Mouse (Mus musculus) heart, embryonic 16.5 days (tissue): ENCODE measurements at regions not wholly inside any gene's neighbourhood (a gene's known extent, or its start where the extent isn't known, plus 50 kb on each side); places are given as distances from the start of the nearest gene placed in this dataset.

ENCODE experiments used
- ATAC-seq: fragments of 200-750 bp; cut with Nextera tagmentation; replicated peaks from 2 replicates; pipeline ENCODE4 v1.8.0; 2017; ENCODE audit warnings: moderate number of reproducible peaks; ENCODE audit not compliant: insufficient read depth, low FRiP score; ENCODE audit errors: extremely low read depth
- H3K27ac ChIP-seq: fragments of 300-500 bp; sonication (generic); 2 replicates; pipeline ENCODE4 v1.5.1; 2014; ENCODE audit warnings: mild to moderate bottlenecking, low read length, control low read depth, moderate library complexity
- H3K27me3 ChIP-seq: fragments of 300-500 bp; sonication (generic); 2 replicates; pipeline ENCODE4 v1.6.1; 2014; ENCODE audit warnings: low read length, mixed read lengths; ENCODE audit not compliant: control insufficient read depth, insufficient read depth
- H3K36me3 ChIP-seq: fragments of 300-500 bp; sonication (generic); 2 replicates; pipeline ENCODE4 v1.6.1; 2014; ENCODE audit not compliant: control insufficient read depth, insufficient read depth
- H3K4me1 ChIP-seq: fragments of 300-500 bp; sonication (generic); 2 replicates; pipeline ENCODE4 v1.6.1; 2014; ENCODE audit warnings: low read length, mixed read lengths; ENCODE audit not compliant: control insufficient read depth, insufficient read depth
- H3K4me2 ChIP-seq: fragments of 300-500 bp; sonication (generic); 2 replicates; pipeline ENCODE4 v1.6.1; 2014; ENCODE audit warnings: low read depth, mild to moderate bottlenecking, control low read depth, low read length
- H3K4me3 ChIP-seq: fragments of 300-500 bp; sonication (generic); 2 replicates; pipeline ENCODE4 v1.5.1; 2014; ENCODE audit warnings: mild to moderate bottlenecking, control low read depth, low read length
- H3K9ac ChIP-seq: fragments of 300-500 bp; sonication (generic); 2 replicates; pipeline ENCODE4 v1.6.1; 2014; ENCODE audit warnings: low read length, control low read depth
- H3K9me3 ChIP-seq: fragments of 300-500 bp; sonication (generic); replicated peaks from 2 replicates; pipeline ENCODE4 v1.6.1; 2016; ENCODE audit warnings: low read length; ENCODE audit not compliant: control insufficient read depth
- WGBS: fragments of 180-500 bp; shearing (Covaris S2); extraction: QIAGEN DNeasy Blood & Tissue Kit; methylation state at CpG from one replicate; pipeline ENCODE4 v1.1.7; 2014; 5-methylcytosine and 5-hydroxymethylcytosine counted together

DNA sequence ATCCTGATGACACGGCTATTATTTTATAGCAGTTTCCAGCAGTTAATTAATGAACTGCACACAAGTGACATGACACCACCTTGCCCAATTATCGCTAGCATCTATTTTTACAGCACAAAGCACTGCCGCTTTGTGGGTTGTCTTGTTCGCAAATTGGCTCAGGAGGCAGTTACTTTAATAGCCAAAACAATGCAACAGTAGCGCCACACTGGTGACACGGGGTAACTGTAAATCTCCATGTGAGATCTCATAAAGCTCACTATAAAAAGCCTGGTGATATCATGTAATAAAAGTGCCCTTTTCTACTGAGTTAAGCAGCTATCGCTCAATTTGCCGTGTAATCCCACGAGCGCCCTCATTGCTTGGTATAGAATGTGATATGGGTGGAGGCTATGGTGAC is 715.4 kb upstream of the Adgrl2 start:
- no peak overlapping the region for H3K4me2 ChIP-seq

DNA sequence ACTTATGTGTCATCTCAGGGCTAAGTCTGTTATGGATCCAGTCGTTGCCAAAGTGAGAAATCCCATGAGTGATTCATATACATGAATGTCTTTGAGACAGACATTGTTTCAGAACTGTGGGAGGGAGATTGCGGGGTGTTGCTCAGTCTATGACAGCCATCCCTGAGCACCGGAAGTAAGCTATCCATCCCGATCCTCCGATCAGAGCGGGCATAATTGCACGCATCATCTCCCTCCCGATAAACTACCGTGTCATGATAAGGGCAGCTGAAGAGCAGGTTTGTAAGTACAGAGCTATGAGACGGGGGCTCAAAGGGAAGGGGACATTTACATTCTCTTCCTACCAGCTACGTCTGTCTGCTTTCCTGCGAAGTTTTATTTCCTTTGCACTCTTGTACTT is 715.0 kb upstream of the Adgrl2 start:
- Histone ChIP-seq H3K36me3 (no peaks in the 10 kb centered on the region), H3K27me3 (no peaks in the 10 kb centered on the region), H3K4me2 (no peak overlapping the region), H3K27ac (no peak overlapping the region), H3K9me3 (no peaks in the 10 kb centered on the region), H3K9ac (no peak overlapping the region), H3K4me1 (no peaks in the 10 kb centered on the region), H3K4me3 (no peak overlapping the region)
- ATAC-seq = no peak
- WGBS = 79% methylated on average over 12 of the region's 12 CpGs

More for the DNA sequence above, 715.4 kb upstream of the Adgrl2 start:
- Histone ChIP-seq H3K27ac (no peak overlapping the region), H3K27me3 (no peaks in the 10 kb centered on the region), H3K36me3 (no peaks in the 10 kb centered on the region), H3K9ac (no peak overlapping the region), H3K4me3 (no peak overlapping the region), H3K4me1 (no peaks in the 10 kb centered on the region), H3K9me3 (no peaks in the 10 kb centered on the region)
- 91% methylated on average over 10 of the region's 10 CpGs for WGBS
- ATAC-seq = no peak

DNA sequence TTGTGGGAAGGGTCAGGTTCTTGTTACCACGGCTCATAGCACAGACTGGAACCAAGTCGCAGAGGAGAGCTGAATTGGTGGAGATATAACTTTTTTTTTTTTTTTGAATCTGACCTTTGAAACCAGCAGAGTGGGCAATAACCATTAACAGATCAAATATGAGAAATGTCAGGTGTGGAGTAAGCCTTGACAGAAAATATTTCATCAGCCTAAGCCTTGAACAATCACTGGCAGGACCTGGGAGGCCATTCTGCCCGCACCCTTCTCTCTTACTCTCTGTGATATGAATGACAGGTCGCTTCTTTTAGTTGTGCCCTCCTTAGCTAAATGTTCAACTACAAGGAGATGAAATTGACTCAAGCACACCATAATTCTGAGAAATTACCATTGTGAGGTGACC is 714.1 kb upstream of the Adgrl2 start:
- 88% methylated on average over 4 of the region's 4 CpGs for WGBS
- no peak for ATAC-seq
- no peaks in the 10 kb centered on the region for H3K9me3 ChIP-seq

DNA sequence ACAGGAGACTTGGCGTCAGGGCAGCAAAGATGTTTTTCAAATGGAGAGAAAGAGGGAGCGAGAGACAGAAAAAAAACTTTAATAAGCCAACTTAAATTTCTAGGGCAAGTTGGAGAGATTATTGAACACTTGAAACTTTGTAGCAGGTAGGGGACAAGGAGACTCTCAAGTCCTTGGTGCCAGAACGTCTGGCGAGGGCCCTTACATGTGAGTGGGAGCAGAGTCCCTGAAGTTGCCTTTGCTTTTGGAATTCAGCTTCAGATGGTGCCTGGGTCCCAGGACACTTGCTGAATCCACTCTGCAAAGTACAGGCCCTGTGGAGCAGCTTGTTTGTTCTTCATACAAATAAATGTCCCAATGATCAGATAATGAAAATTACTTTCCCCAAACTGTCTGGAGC is 693.2 kb upstream of the Adgrl2 start:
- H3K27me3 ChIP-seq = no peaks in the 10 kb centered on the region
- H3K9ac ChIP-seq = no peak overlapping the region
- WGBS = 74% methylated on average over 4 of the region's 4 CpGs
- no peak overlapping the region for H3K4me3 ChIP-seq
- ATAC-seq = no peak
- H3K9me3 ChIP-seq = no peaks in the 10 kb centered on the region
- H3K4me2 ChIP-seq = no peak overlapping the region
- H3K4me1 ChIP-seq = no peaks in the 10 kb centered on the region
- no peak overlapping the region for H3K27ac ChIP-seq
- no peaks in the 10 kb centered on the region for H3K36me3 ChIP-seq

More for the DNA sequence above, 714.1 kb upstream of the Adgrl2 start:
- H3K36me3 ChIP-seq = no peaks in the 10 kb centered on the region
- H3K27ac ChIP-seq = no peak overlapping the region
- H3K9ac ChIP-seq = no peak overlapping the region
- H3K27me3 ChIP-seq = no peaks in the 10 kb centered on the region
- H3K4me3 ChIP-seq = no peak overlapping the region
- no peaks in the 10 kb centered on the region for H3K4me1 ChIP-seq
- no peak overlapping the region for H3K4me2 ChIP-seq

DNA sequence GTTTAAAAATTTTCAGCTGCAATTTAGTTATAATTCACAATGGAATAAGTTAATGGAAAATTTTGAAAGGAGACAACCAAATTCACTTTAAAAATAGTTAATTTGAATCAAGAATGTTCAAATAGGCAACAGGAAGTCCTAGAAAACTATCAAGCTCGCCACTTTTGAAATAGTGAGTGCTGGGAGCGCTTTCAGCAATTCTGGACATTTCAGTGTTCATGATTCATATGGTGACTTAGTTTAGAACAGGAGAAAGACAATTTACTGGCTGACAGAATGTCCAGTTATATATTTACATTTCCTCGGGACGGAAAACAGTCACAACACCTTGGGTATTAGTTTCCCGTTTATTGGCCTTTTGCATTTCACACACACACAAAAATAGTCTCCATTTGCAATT is 691.9 kb upstream of the Adgrl2 start:
- H3K27me3 ChIP-seq = no peaks in the 10 kb centered on the region
- H3K9ac ChIP-seq = no peak overlapping the region
- no peak overlapping the region for H3K4me2 ChIP-seq
- ATAC-seq = no peak
- H3K36me3 ChIP-seq = no peaks in the 10 kb centered on the region
- 82% methylated on average over 5 of the region's 5 CpGs for WGBS
- no peak overlapping the region for H3K27ac ChIP-seq
- H3K4me1 ChIP-seq = no peaks in the 10 kb centered on the region
- no peaks in the 10 kb centered on the region for H3K9me3 ChIP-seq
- H3K4me3 ChIP-seq = no peak overlapping the region

DNA sequence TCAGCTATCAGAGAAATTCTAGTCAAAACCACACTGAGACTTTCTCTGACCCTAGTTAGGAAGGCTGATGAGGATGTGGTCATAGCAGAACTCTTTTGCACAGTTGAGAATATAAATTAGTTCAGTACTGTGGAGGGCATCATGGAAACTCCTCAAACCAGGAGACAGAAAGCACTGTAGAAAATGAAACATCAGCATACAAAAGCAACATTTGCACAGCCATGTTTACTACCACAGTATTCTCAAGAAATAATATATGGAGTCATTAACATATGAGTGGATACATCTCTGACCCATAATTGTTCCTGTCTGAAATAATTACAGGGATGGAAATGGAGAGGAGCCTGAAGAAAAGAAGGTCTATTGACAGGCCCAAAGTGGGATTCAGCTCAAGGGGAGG is 683.6 kb upstream of the Adgrl2 start:
- Histone ChIP-seq H3K9ac (no peak overlapping the region), H3K9me3 (peaks cover 5% of the 10 kb centered on the region), H3K27me3 (no peaks in the 10 kb centered on the region), H3K4me2 (no peak overlapping the region), H3K27ac (no peak overlapping the region), H3K4me1 (no peaks in the 10 kb centered on the region), H3K4me3 (no peak overlapping the region), H3K36me3 (no peaks in the 10 kb centered on the region)
- no peak for ATAC-seq

DNA sequence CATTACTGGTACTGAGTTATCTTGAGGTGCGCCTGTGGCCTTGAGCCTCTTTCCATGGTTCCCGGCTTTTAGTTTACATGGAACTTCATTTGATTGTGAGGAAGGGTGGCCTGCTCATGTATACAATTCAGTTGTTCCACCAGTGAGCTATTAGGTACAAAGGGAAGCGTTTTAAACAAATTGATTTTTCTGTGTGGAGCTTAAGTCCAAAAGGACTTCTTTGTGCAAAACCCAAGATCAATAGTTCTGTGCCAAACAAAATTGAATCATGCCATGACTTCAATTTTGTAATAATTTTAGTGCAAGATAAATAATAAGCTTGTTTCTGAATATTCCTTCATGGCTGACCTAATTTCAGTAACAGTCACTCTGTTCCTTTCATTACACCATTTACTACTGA is 674.3 kb upstream of the Adgrl2 start:
- no peaks in the 10 kb centered on the region for H3K9me3 ChIP-seq
- no peak overlapping the region for H3K27ac ChIP-seq
- 89% methylated on average over 3 of the region's 3 CpGs for WGBS
- no peak for ATAC-seq
- H3K36me3 ChIP-seq = no peaks in the 10 kb centered on the region
- no peak overlapping the region for H3K4me3 ChIP-seq
- no peak overlapping the region for H3K4me2 ChIP-seq
- H3K27me3 ChIP-seq = no peaks in the 10 kb centered on the region
- peaks cover 5% of the 10 kb centered on the region for H3K4me1 ChIP-seq
- no peak overlapping the region for H3K9ac ChIP-seq

DNA sequence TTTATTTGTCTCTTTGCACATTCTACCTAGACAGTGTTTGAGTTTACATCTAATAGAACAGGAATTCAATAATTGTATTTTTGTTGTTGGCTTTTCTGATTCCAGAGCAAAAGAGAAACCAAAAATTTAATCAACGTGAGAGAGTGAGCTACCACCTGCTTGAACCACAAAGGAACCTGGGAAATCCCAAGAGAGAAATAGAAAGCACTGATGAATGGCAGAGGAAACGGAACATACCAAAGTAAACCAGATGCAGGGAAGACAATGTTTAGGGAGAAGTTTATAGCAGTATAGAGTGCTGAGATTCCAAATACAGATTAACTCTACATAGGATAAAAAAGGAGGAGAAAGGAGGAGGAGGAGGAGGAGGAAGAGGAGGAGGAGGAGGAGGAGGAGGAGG is 648.0 kb upstream of the Adgrl2 start:
- 74% methylated on average over 2 of the region's 2 CpGs for WGBS
- no peaks in the 10 kb centered on the region for H3K27me3 ChIP-seq
- no peak overlapping the region for H3K4me3 ChIP-seq

DNA sequence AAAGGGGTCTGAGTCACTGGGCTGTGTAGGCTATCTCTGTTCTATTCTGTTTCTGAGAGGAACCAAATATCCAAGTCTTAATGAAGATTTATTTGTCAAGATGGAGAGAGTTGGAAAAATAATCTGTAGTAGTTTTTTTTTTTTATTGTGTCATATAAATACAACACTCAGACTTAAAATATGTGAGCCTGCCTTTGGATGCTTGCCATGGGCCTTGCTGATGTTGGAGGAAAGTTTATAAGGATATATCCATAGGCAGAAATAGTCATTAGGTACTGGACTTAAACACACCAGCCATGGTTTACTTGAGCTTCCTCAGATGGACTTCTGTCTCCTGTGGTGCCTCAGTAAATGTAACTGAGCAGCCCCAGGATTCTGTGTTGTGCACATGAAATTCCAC is 635.8 kb upstream of the Adgrl2 start:
- H3K4me2 ChIP-seq = no peak overlapping the region
- H3K27ac ChIP-seq = no peak overlapping the region
- no peaks in the 10 kb centered on the region for H3K9me3 ChIP-seq
- H3K4me1 ChIP-seq = no peaks in the 10 kb centered on the region
- H3K27me3 ChIP-seq = no peaks in the 10 kb centered on the region
- ATAC-seq = no peak
- no peak overlapping the region for H3K9ac ChIP-seq
- H3K4me3 ChIP-seq = no peak overlapping the region
- no peaks in the 10 kb centered on the region for H3K36me3 ChIP-seq

More for the DNA sequence above, 648.0 kb upstream of the Adgrl2 start:
- no peak for ATAC-seq
- Histone ChIP-seq H3K9me3 (no peaks in the 10 kb centered on the region; the same call in 1 of the 2 replicates), H3K36me3 (no peaks in the 10 kb centered on the region), H3K4me1 (no peaks in the 10 kb centered on the region), H3K4me2 (no peak overlapping the region), H3K9ac (no peak overlapping the region), H3K27ac (no peak overlapping the region)

DNA sequence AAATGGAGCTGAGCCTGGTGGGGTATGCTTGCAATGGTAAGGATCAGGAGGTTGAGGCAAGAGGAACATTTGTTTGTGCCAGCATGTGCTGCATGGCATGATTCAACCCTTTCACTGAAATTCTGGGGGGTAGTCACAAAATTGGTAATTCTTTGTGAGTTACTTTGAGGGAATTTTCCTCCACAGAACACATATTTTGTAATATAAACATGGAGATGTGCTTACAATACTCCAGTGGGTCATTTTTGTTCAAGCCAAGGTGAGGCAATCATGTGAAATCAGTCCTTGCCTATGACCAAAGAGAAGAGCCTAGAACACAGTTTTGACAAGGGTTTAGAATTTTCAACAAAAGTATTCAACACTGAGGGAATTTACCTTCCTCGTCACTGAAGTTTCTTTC is 635.1 kb upstream of the Adgrl2 start:
- no peak overlapping the region for H3K4me2 ChIP-seq
- WGBS = 83% methylated on average over 1 of the region's 1 CpGs
- no peak overlapping the region for H3K4me3 ChIP-seq
- H3K27ac ChIP-seq = no peak overlapping the region
- no peaks in the 10 kb centered on the region for H3K4me1 ChIP-seq
- H3K9me3 ChIP-seq = no peaks in the 10 kb centered on the region
- H3K27me3 ChIP-seq = no peaks in the 10 kb centered on the region
- no peaks in the 10 kb centered on the region for H3K36me3 ChIP-seq
- ATAC-seq = no peak
- no peak overlapping the region for H3K9ac ChIP-seq
